Mouse (Mus musculus) ES-Bruce4 (cell line): ENCODE measurements around the gene Pcx.

ENCODE experiments used
- CTCF ChIP-seq: IDR thresholded peaks from one replicate; pipeline ENCODE4 v1.8.1; 2011; ENCODE audit warnings: low read depth, low read length
- EP300 ChIP-seq: IDR thresholded peaks from 2 replicates; pipeline ENCODE4 v1.6.1; 2011; ENCODE audit warnings: low read depth, low read length; ENCODE audit not compliant: insufficient read depth
- POLR2A ChIP-seq: IDR thresholded peaks from one replicate; pipeline ENCODE4 v1.8.1; 2011; ENCODE audit warnings: low read length; ENCODE audit not compliant: insufficient read depth

DNA sequence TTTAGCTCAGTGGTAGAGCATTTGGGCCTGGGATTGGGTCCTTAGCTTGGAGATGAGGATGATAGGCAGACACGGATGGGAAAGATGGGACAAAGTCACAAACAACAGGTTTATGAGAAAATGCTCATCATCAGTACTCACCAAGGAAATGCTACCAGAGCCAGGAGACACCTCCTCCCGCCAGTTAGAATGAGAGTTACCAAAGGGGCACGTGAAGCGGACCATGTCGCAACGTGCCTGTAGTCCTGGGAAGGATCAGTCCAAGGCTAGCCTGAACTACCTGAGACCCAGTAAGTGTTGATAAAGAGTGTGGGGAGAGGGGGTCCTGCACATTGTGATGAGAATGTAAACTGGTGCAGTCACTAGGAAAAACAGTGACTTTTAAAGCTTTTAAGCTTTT, 60.5 kb downstream of the Pcx start:
- TF ChIP-seq POLR2A (no peak), CTCF (no peak), EP300 (no peak)
